Mouse (Mus musculus) lung, postnatal 10 days (tissue): ENCODE data around the gene Slc34a3.

Experiments used
- DNase-seq: peaks from one replicate; pipeline ENCODE4 v3.0.0; 2021

The Slc34a3 gene

GRCm38 (mm10) chr2:25246183-25247072 is 12.3 kb upstream of the Slc34a3 start, which contains the start of gene AL732309.1:
AL732309.1 (minus strand) TSS chr2:25246863.
- DNase-seq, result no peak

DNA sequence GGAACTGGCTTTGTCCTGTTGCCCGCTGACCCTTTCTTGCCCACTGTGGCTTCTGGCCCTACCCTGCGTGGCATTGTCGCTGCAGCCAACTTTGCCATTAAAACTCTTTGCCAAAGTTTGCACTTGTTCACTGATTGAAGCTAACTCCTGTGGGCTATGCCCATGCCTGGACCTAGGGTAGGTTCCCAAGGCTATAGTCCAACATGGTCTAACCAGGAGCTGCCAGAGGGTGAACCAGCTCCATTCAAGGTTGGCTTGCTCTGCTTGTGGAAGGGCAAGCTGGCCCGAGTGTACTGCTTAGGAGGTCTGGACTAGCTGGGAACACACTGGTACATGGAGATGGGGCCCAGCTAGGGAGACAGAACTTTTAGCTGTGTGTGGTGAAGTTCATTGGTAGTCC is 10.0 kb upstream of the Slc34a3 start:
- DNase-seq, result no peak

GRCm38 (mm10) chr2:25243342-25243741 is 9.2 kb upstream of the Slc34a3 start:
- no peak for DNase-seq

DNA sequence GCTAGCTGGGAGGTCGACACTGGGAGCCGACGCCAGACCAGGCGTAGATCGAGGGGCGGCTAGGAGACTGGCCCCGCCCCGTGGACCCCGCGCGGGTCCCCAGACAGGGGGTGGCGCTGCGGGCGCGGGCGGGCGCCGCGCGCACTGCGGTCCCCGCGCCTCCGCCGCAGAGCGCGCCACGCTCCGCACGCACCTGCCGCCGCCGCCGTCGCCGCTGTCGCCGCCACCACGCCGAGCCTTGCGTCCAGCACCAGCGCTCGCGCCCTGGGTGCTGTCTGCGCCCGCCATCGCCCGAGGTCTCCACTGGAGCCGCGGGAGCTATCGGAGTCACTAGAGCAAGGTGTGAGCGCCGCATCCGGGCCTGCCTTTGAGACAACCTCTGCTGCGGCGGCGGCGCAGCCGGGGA is 7.9 kb upstream of the Slc34a3 start, which contains the start of the genes Rnf208 and Cysrt1:
TSS of gene Rnf208 (plus strand) at position 155 of the 406 bp plus-strand sequence.
TSS of gene Cysrt1 (minus strand) at position 352 of the 406 bp plus-strand sequence.
- no peak for DNase-seq

DNA sequence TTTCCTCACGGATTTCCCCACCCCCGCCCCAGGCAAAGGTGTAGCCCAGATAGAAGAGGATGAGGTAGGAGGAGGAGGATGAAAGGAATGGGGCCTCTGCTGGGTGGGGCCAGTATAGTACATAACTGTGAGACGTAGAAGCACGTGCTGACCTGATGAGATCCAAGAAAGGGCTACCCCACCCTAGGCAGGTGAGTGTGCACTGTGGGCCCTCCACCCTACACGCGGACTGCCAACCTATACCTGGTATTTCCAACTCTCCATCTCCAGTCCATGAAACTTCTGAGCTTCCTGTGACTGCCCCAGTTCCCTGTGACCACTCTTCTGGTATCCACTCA is 7.2 kb upstream of the Slc34a3 start:
- no peak for DNase-seq

DNA sequence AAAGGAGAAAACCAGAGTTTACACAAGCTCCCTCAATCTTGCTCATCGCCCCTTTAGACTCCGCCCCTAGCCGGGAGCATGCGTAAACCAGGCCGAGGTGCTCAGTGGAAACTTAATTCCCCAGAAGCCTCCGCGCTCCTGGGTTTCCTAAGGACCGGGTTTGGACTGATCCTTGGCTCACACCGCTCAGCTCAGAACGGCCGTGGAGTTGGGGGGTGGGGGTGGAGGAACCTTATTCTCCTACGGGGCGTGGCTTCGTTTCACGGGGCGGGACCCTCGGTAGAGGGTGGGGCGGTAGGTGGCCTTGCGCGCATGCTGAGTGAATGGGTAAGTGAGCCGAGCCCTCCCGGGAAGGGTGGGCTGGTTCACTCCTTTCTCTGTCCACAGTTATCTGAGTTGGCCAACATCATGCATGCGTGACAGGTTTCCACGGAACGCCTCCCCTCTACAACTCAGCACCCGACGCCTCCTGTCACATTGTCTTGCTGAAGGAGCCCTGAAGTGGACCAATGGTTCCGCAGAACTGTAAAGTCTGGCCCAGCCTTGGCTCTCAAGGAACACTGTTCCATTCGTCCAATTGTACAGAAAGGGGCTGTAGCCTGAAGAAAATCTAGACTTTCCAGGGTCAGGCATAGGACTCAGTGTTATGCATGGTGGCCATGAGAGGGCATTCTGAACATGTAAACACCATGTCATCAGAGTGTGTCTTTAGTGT is 6.7 kb upstream of the Slc34a3 start:
- peak; percentile 89 for DNase-seq

GRCm38 (mm10) chr2:25240310-25240709 is 6.1 kb upstream of the Slc34a3 start:
- DNase-seq, result no peak

DNA sequence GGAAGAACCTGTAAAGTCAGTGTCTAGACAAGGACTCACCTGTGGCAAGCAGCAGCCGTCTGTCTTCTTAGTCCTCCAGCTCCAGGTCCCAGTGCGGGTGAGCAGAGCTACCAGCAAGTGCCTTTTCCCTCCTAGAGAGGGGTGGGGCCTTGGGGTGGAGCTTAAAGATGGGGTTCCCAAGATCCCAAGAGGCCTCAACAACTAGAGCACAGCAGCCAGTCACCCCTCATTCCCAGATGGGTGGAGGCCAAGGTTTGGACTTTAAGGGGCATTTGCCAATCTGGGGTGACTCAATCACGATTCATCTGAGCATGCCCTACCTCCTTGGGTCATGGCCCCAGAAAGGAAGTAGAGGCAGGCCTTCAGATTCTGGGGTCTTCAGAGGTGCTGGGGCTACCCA is 5.6 kb upstream of the Slc34a3 start:
- DNase-seq, result no peak

DNA sequence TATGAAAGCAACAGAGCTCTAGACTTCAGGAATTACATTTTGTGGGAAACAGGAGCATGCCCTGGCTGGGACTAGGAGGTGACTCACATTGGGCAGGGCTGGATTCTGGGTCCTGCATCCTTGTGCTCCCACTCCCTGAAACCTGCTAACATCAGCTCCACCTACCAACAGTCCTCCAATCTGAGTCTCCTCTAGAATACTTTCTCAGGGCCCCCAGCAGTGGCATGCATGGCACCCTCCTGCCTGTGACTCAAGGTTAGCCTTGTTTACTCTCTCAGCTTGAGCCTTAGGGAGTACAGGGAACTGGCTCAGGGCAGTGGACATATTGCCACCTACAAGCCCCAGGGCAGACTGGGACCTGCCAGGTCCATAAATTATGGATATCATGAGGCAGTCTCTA is 3.9 kb upstream of the Slc34a3 start:
- no peak for DNase-seq

GRCm38 (mm10) chr2:25237522-25237921 is 3.4 kb upstream of the Slc34a3 start:
- DNase-seq, result peak; percentile 65

- no peak for DNase-seq
Observed at GRCm38 (mm10) chr2:25236614-25237013, 2.5 kb upstream of the Slc34a3 start, which contains the start of gene Rnf224. Rnf224 (minus strand) TSS chr2:25236787.

DNA sequence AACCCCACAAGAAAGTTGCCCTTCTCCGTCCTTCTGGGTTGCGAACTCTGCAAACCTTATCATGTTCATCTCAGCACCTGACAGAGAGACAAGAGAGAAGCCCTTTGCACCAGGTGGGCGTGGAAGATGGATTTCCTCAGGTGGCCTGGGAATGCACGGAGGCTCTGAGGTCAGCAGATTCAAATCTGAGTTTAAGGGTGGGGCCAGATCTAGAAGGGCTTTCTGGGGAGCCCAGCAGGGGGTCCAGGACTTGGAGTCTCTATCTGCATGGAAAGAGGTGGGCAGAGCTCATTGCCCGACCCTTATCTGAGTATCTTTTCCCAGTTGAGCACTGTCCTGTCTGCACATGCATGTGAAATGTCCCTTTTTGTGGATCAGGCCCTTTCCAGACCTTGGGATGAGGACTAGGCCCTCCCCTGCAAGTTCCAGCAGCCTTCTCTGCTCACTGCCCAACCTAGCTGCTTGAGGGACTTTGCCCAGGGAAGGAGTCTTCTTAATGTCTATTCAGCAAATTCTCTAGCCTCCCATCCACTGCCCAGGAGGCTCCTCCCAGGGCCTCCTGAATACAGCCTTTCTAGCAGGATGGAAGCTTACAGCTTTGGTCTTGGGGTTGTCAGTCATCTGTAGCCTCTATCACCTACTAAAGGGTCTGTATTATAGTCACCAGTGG is 522 bp upstream of the Slc34a3 start:
- DNase-seq, result no peak

DNA sequence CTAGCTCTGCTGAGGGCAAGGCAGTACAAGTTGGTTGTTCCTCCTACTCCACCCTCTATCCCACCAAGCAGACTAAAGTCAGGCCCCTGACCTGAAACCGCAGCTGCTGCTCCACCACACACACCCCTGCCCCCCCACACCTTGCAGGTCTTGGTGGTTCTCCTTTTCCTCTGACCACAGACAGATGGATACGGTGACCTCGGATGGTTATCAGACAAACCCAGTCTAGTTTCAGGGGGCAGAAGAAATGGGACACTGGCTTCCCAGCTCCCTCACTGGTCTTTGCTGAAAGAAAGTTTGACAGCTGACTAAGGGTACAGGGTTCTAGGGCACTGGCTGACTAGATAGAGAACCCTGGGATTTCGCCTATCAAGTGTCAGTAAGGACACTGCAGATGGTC is 743 bp downstream of the Slc34a3 start:
- DNase-seq, result no peak

GRCm38 (mm10) chr2:25231038-25231437 is 3.1 kb downstream of the Slc34a3 start:
- DNase-seq, result no peak

DNA sequence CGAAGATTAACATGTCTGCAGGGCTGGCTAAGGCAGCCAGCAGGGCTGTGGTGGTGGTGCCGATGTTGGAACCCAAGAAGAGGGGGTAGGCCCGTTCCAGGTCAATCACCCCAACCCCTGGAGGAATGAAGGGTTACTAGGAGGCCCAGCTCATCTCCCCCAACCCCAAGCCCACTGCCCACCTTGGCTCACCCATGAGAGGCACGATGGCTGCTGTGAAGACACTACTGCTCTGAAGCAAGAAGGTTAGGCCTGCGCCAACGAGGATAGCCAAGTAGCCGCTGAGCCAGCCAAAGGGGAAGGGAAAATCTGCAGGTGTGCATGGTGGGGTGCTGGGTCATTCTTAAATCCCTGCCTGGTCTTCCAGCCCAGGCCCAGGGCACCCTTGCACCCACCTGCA is 3.6 kb downstream of the Slc34a3 start:
- no peak for DNase-seq

- DNase-seq, result no peak
Observed at GRCm38 (mm10) chr2:25229582-25229981, 4.6 kb downstream of the Slc34a3 start.

GRCm38 (mm10) chr2:25228995-25229530 is 5.1 kb downstream of the Slc34a3 start:
- no peak for DNase-seq

GRCm38 (mm10) chr2:25228431-25228889 is 5.7 kb downstream of the Slc34a3 start:
- peak; percentile 97 for DNase-seq

GRCm38 (mm10) chr2:25227406-25227805 is 6.8 kb downstream of the Slc34a3 start:
- no peak for DNase-seq

GRCm38 (mm10) chr2:25226864-25227263 is 7.3 kb downstream of the Slc34a3 start:
- DNase-seq, result peak; percentile 43

DNA sequence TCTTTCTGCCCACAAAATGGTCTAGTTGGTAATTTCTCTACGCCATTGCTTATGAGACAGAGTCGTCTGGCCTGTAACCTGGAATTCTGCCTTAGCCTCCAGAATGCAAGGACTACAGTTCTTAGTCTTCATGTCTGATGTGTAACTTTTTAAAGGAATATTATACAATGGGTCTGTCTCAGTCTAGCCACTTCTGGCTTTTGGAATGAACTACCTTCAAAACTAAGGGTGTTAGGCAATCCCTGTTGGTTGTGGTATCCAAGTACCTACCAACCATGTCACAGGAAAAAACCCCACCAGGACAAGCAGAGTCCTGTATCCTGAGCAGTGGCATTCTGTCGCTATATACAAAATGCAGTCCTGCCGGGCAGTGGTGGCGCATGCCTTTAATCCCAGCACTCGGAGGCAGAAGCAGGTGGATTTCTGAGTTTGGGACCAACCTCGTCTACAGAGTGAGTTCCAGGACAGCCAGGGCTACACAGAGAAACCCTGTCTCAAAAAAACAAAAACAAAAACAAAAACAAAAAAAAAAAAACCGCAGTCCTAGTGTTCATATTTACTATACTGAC is 8.3 kb downstream of the Slc34a3 start:
- DNase-seq, result no peak
